Mouse (Mus musculus): Measurements from ENCODE around the gene Tpbgl.

The Tpbgl gene

DNA sequence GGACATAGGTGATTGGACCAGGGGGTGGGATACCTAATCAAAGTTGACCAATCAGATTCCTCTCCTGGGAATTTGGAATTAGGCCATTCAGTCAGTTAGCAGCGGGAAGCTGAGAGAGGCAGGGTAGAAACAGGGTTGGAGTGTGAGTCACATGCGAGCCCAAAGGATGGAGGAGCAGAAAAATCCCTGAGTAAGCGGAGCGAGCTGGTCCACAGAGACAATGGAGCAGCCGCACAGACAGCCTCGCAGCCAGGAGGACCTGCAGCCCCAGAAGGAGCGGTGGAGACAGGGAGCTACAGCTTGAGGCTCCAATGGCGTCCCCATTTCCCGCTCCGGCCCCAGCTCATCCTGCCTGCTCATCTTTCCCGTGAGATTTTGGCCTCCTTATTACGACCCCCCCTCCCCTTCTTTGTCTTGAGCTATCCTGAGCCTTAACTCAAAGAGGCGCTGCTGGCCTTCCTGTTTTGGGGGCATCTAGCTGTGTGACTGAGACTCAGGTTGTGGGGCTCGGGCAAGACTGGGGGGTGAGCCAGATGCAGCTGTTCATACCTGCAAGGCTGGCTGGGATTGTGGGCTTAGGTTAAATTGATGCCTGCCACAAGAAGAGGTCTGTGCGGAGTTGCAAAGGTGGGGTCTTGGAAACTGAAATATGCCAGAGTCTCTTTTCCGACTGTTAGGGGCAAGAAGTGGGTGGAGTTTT is 47.3 kb downstream of the Tpbgl start:
- no peak for DNase-seq

DNA sequence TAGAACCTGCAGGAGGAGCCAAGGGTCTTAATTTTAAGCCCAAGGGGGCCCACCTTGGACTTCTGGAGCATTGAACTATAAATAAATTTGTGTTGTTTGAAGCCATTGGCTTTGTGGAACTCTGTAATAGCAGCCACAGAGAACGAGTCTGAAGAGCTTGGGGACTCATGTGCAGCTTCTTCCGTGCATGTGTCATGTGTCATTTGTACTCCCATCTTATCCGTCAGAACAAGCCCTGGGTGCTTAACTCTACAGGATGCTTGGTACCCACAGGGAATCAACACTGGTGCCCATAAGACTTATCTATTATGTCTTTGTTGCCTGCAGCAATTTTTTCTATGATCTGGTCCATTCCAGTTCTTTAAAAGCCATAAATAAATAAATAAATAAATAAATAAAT is 48.7 kb downstream of the Tpbgl start:
- no peak for DNase-seq

Measured in kidney, adult 11 months (tissue).